Mouse (Mus musculus): Measurements from ENCODE around the gene Skint2. TPM values are rescaled to one million over a fixed set of nuclear protein-coding genes. Genes with fewer than 3 reads are reported as not detected.

Gene Skint2
- not detected for polyA plus RNA-seq (2015; fragmentation: Illumina TruSeq; extraction: RNeasy Lipid Tissue Mini Kit (QIAGEN cat#74804); ENCODE audit: insufficient read depth, low replicate concordance)

GRCm38 (mm10) chr4:112556894-112557293, at the start of gene Skint2:
TSS of gene Skint2 (plus strand) at chr4:112557194.

Other genes starting within 250 kb of the Skint2 start
- gene Skint9, start 123.2 kb upstream of the Skint2 start, polyA plus RNA-seq (2015; fragmentation: Illumina TruSeq; extraction: RNeasy Lipid Tissue Mini Kit (QIAGEN cat#74804); ENCODE audit: insufficient read depth, low replicate concordance), result not detected
- not detected for gene Skint10, start 217.7 kb downstream of the Skint2 start, polyA plus RNA-seq (2015; fragmentation: Illumina TruSeq; extraction: RNeasy Lipid Tissue Mini Kit (QIAGEN cat#74804); ENCODE audit: insufficient read depth, low replicate concordance)